Mouse (Mus musculus) CH12.LX (cell line): ENCODE results near the gene Srsf10.

Experiments used
- CTCF ChIP-seq, 2 experiments: IDR thresholded peaks in 1 of 2; conservative IDR thresholded peaks in 1 of 2; 2 replicates each; pipeline ENCODE4 v1.5.1; 2011 to 2012; ENCODE audit warnings: low read depth in 2 of 2, low read length in 2 of 2, improper control_type of control experiment in 1 of 2, inconsistent platforms in 1 of 2, mild to moderate bottlenecking in 1 of 2, moderate library complexity in 1 of 2
- E2F4 ChIP-seq: IDR thresholded peaks from 2 replicates; pipeline ENCODE4 v1.6.1; 2011; ENCODE audit warnings: low read depth, low read length, improper control_type of control experiment; ENCODE audit not compliant: insufficient replicate concordance
- EP300 ChIP-seq: IDR thresholded peaks from 2 replicates; pipeline ENCODE4 v1.6.1; 2011; ENCODE audit warnings: low read length, improper control_type of control experiment
- JUN ChIP-seq: IDR thresholded peaks from 2 replicates; pipeline ENCODE4 v1.6.1; 2011; ENCODE audit warnings: low read depth, mild to moderate bottlenecking, low read length, improper control_type of control experiment, moderate library complexity; ENCODE audit not compliant: insufficient read depth
- JUND ChIP-seq: conservative IDR thresholded peaks from 2 replicates; pipeline ENCODE4 v1.6.1; 2011; ENCODE audit warnings: low read depth, low read length, improper control_type of control experiment
- MAFK ChIP-seq: IDR thresholded peaks from 2 replicates; pipeline ENCODE4 v1.6.1; 2011; ENCODE audit warnings: low read length, improper control_type of control experiment; ENCODE audit not compliant: insufficient replicate concordance
- MAX ChIP-seq: IDR thresholded peaks from 2 replicates; pipeline ENCODE4 v1.6.1; 2011; ENCODE audit warnings: low read length, improper control_type of control experiment
- POLR2A ChIP-seq: IDR thresholded peaks from 2 replicates; pipeline ENCODE4 v1.6.1; 2011; ENCODE audit warnings: low read depth, mild to moderate bottlenecking, improper control_type of control experiment, low read length
- POLR2AphosphoS2 ChIP-seq: IDR thresholded peaks from 2 replicates; pipeline ENCODE4 v1.6.1; 2011; ENCODE audit warnings: low read depth, low read length, improper control_type of control experiment
- RAD21 ChIP-seq: IDR thresholded peaks from 2 replicates; pipeline ENCODE4 v1.6.1; 2011; ENCODE audit warnings: low read depth, mild to moderate bottlenecking, low read length, improper control_type of control experiment, moderate library complexity
- SMC3 ChIP-seq: IDR thresholded peaks from 2 replicates; pipeline ENCODE4 v1.6.1; 2011; ENCODE audit warnings: low read depth, low read length, improper control_type of control experiment
- ZC3H11A ChIP-seq: IDR thresholded peaks from 2 replicates; pipeline ENCODE4 v1.6.1; 2012; ENCODE audit warnings: low read depth, mild to moderate bottlenecking, inconsistent platforms, low read length, improper control_type of control experiment
- ZKSCAN1 ChIP-seq: IDR thresholded peaks from 2 replicates; pipeline ENCODE4 v1.6.1; 2012; ENCODE audit warnings: low read depth, inconsistent platforms, low read length, improper control_type of control experiment, borderline replicate concordance
- ZNF384 ChIP-seq: IDR thresholded peaks from 2 replicates; pipeline ENCODE4 v1.6.1; 2012; ENCODE audit warnings: low read depth, low read length, improper control_type of control experiment, inconsistent platforms

DNA sequence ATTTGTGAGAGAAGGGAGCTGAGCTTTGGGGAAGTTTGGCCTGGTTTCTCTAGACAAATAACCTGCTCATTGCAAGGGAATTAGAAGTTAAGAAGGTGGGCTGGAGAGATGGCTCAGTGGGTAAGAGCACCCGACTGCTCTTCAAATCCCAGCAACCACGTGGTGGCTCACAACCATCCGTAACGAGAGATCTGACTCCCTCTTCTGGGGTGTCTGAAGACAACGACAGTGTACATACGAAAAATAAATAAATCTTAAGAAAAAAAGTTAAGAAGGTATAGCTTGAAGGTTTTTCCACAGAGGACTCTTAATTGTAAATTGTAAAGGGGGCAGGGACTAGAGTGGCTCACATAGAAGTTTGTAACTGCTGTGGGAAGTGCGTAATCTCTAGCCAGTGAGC, 20.0 kb downstream of the Srsf10 start:
- no peak for TF ChIP-seq E2F4
- TF ChIP-seq MAFK = no peak
- TF ChIP-seq ZKSCAN1 = no peak
- TF ChIP-seq CTCF (conservative IDR thresholded peaks at IDR 0.05 in 1 of 2, IDR thresholded peaks at IDR 0.05 in 1 of 2; ENCODE audit: low read depth in 2 of 2, low read length in 2 of 2) = no peak
- peak; percentile 47; the same call in 1 of the 2 replicates for TF ChIP-seq MAX
- no peak for TF ChIP-seq POLR2A
- TF ChIP-seq JUND = no peak
- TF ChIP-seq ZC3H11A = no peak
- TF ChIP-seq RAD21 = no peak
- TF ChIP-seq ZNF384 = no peak
- no peak for TF ChIP-seq JUN
- TF ChIP-seq EP300 = no peak
- no peak for TF ChIP-seq SMC3
- TF ChIP-seq POLR2AphosphoS2 = no peak
